Mouse (Mus musculus) hindbrain, embryonic 15.5 days (tissue): ENCODE results near the gene Ccdc50. TPM values are rescaled to one million over a fixed set of nuclear protein-coding genes. Genes with fewer than 3 reads are reported as not detected.
A peak's percentile ranks its signal among the peaks of the same experiment; 100 is the strongest.

Source experiments
- ATAC-seq: fragments of 200-750 bp; cut with Nextera tagmentation; 2 replicates; pipeline ENCODE4 v1.8.0; 2017; ENCODE audit warnings: low read depth, moderate number of reproducible peaks, moderate TSS enrichment; ENCODE audit not compliant: low FRiP score
- H3K27ac ChIP-seq: fragments of 300-500 bp; sonication (generic); replicated peaks from 2 replicates; pipeline ENCODE4 v1.5.1; 2015; ENCODE audit warnings: mild to moderate bottlenecking, inconsistent platforms
- H3K27me3 ChIP-seq: fragments of 300-500 bp; sonication (generic); 2 replicates; pipeline ENCODE4 v1.6.1; 2015; ENCODE audit warnings: control low read depth, inconsistent platforms
- H3K36me3 ChIP-seq: fragments of 300-500 bp; sonication (generic); 2 replicates; pipeline ENCODE4 v1.6.1; 2015; ENCODE audit warnings: control low read depth, inconsistent platforms
- H3K4me1 ChIP-seq: fragments of 300-500 bp; sonication (generic); replicated peaks from 2 replicates; pipeline ENCODE4 v1.6.1; 2015; ENCODE audit warnings: control low read depth, inconsistent platforms
- H3K4me2 ChIP-seq: fragments of 300-500 bp; sonication (generic); 2 replicates; pipeline ENCODE4 v1.6.1; 2015; ENCODE audit warnings: moderate library complexity, mild to moderate bottlenecking, inconsistent platforms
- H3K4me3 ChIP-seq: fragments of 300-500 bp; sonication (generic); 2 replicates; pipeline ENCODE4 v1.5.1; 2015; ENCODE audit warnings: mild to moderate bottlenecking, inconsistent platforms
- H3K9ac ChIP-seq: fragments of 300-500 bp; sonication (generic); 2 replicates; pipeline ENCODE4 v1.6.1; 2015; ENCODE audit warnings: inconsistent platforms
- H3K9me3 ChIP-seq: fragments of 300-500 bp; sonication (generic); 2 replicates; pipeline ENCODE4 v1.6.1; 2016; ENCODE audit warnings: control low read depth, inconsistent platforms
- WGBS: fragments of 180-500 bp; shearing (Covaris S2); methylation state at CpG from one replicate; pipeline ENCODE4 v1.1.7; 2015; 5-methylcytosine and 5-hydroxymethylcytosine counted together
- polyA plus RNA-seq: library from polyadenylated mRNA; unstranded; fragments of >200 nt; fragmentation: Nextera tagmentation; extraction: Ambion mirVana; gene quantifications from 2 replicates; pipeline ENCODE4 v1.2.1, GENCODE M21; 2015

The Ccdc50 gene
- polyA plus RNA-seq, 1 experiment from 2014 or later = 39.2 TPM

- Histone ChIP-seq H3K4me2 (no peak overlapping the region), H3K27ac (no peak overlapping the region), H3K4me3 (no peak overlapping the region), H3K9me3 (no peaks in the 10 kb centered on the region), H3K9ac (no peak overlapping the region), H3K36me3 (peaks cover 6% of the 10 kb centered on the region), H3K27me3 (no peaks in the 10 kb centered on the region), H3K4me1 (0 out of 2 replicates have a peak, but pooled peaks cover 2% of the 10 kb centered on the region)
- ATAC-seq = no peak
- 70% methylated on average over 2 of the region's 2 CpGs for WGBS
Measured at GRCm38 (mm10) chr16:27453823-27454222, 65.2 kb downstream of the Ccdc50 start.

DNA sequence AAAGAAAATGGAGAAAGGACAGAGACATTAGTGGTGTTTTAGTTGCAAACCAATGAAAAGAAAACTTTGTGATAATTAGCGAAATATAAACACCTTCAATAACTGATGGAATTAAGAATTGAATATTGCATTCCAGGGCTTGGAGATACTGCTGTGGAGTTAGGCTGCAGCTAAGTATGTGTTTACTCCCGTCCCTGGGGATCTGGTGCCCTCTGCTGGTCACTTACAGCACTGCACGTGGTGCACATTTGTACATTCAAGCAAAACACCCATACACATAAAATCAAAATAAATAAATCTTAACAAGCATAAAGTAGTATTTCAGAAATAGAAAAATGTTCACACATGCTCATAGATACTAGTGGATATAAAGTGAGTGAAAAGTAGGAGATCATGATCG is 68.6 kb downstream of the Ccdc50 start:
- Histone ChIP-seq H3K36me3 (no peaks in the 10 kb centered on the region), H3K9me3 (no peaks in the 10 kb centered on the region), H3K9ac (no peak overlapping the region), H3K4me1 (0 out of 2 replicates have a peak, but pooled peaks cover 2% of the 10 kb centered on the region), H3K4me3 (no peak overlapping the region), H3K27me3 (no peaks in the 10 kb centered on the region), H3K4me2 (no peak overlapping the region), H3K27ac (no peak overlapping the region)
- no peak for ATAC-seq
- 19% methylated on average over 4 of the region's 4 CpGs for WGBS

GRCm38 (mm10) chr16:27468731-27469130 is 80.1 kb downstream of the Ccdc50 start:
- H3K9ac ChIP-seq = no peak overlapping the region
- WGBS = 25% methylated on average over 5 of the region's 5 CpGs
- H3K4me3 ChIP-seq = no peak overlapping the region
- H3K4me1 ChIP-seq = no peaks in the 10 kb centered on the region
- ATAC-seq = peak; percentile 38; the same call in 1 of the 2 replicates
- H3K9me3 ChIP-seq = no peaks in the 10 kb centered on the region
- H3K27me3 ChIP-seq = no peaks in the 10 kb centered on the region
- no peak overlapping the region for H3K27ac ChIP-seq
- no peaks in the 10 kb centered on the region for H3K36me3 ChIP-seq
- no peak overlapping the region for H3K4me2 ChIP-seq

- no peak for ATAC-seq
- WGBS = 74% methylated on average over 6 of the region's 6 CpGs
- no peaks in the 10 kb centered on the region for H3K9me3 ChIP-seq
- H3K9ac ChIP-seq = no peak overlapping the region
- no peak overlapping the region for H3K4me3 ChIP-seq
- H3K4me1 ChIP-seq = no peaks in the 10 kb centered on the region
- no peaks in the 10 kb centered on the region for H3K27me3 ChIP-seq
- no peak overlapping the region for H3K27ac ChIP-seq
- H3K36me3 ChIP-seq = no peaks in the 10 kb centered on the region
- no peak overlapping the region for H3K4me2 ChIP-seq
Measured at GRCm38 (mm10) chr16:27471389-27471788, 82.7 kb downstream of the Ccdc50 start.

- H3K4me3 ChIP-seq = no peak overlapping the region
- no peak overlapping the region for H3K27ac ChIP-seq
- no peaks in the 10 kb centered on the region for H3K9me3 ChIP-seq
- H3K27me3 ChIP-seq = no peaks in the 10 kb centered on the region
- H3K4me1 ChIP-seq = no peaks in the 10 kb centered on the region
- H3K9ac ChIP-seq = no peak overlapping the region
- WGBS = 36% methylated on average over 1 of the region's 1 CpGs
- H3K4me2 ChIP-seq = no peak overlapping the region
- ATAC-seq = peak; percentile 30; the same call in 1 of the 2 replicates
- no peaks in the 10 kb centered on the region for H3K36me3 ChIP-seq
Measured at GRCm38 (mm10) chr16:27483834-27484233, 95.2 kb downstream of the Ccdc50 start.

Other genes with a start within 250 kb of the Ccdc50 start
- gene Ostn, start 81.4 kb upstream of the Ccdc50 start, polyA plus RNA-seq = not detected in 2 replicates
- 5.8 and 8.6 TPM in 2 replicates for gene Uts2b, start 18.6 kb upstream of the Ccdc50 start, polyA plus RNA-seq